Mouse (Mus musculus) stomach, embryonic 14.5 days (tissue): Measurements from ENCODE around the gene Nckipsd. TPM values are rescaled to one million over a fixed set of nuclear protein-coding genes. Genes with fewer than 3 reads are reported as not detected.

Source experiments
- ATAC-seq: fragments of 200-750 bp; cut with Nextera tagmentation; 2 replicates; pipeline ENCODE4 v1.8.0; 2017; ENCODE audit warnings: low read depth, moderate TSS enrichment; ENCODE audit not compliant: insufficient number of reproducible peaks, insufficient read depth, low FRiP score
- H3K27ac ChIP-seq: fragments of 300-500 bp; sonication (generic); 2 replicates; pipeline ENCODE4 v1.5.1; 2014; ENCODE audit warnings: mild to moderate bottlenecking, low read length, moderate library complexity, mixed read lengths
- H3K27me3 ChIP-seq: fragments of 300-500 bp; sonication (generic); 2 replicates; pipeline ENCODE4 v1.6.1; 2014; ENCODE audit warnings: low read length, control low read depth, mixed read lengths; ENCODE audit not compliant: control insufficient read depth, insufficient read depth
- H3K36me3 ChIP-seq: fragments of 300-500 bp; sonication (generic); 2 replicates; pipeline ENCODE4 v1.6.1; 2014; ENCODE audit warnings: mild to moderate bottlenecking, control low read depth, low read length, moderate library complexity, mixed read lengths; ENCODE audit not compliant: control insufficient read depth, insufficient read depth
- H3K4me1 ChIP-seq: fragments of 300-500 bp; sonication (generic); 2 replicates; pipeline ENCODE4 v1.6.1; 2014; ENCODE audit warnings: low read length, control low read depth, mixed read lengths; ENCODE audit not compliant: control insufficient read depth, insufficient read depth
- H3K4me2 ChIP-seq: fragments of 300-500 bp; sonication (generic); replicated peaks from 2 replicates; pipeline ENCODE4 v1.6.1; 2014; ENCODE audit warnings: low read depth, low read length, control low read depth
- H3K4me3 ChIP-seq: fragments of 300-500 bp; sonication (generic); 2 replicates; pipeline ENCODE4 v1.5.1; 2014; ENCODE audit warnings: low read depth, low read length, control low read depth
- H3K9ac ChIP-seq: fragments of 300-500 bp; sonication (generic); replicated peaks from 2 replicates; pipeline ENCODE4 v1.6.1; 2014; ENCODE audit warnings: low read depth, mild to moderate bottlenecking, control low read depth, low read length, moderate library complexity, mixed read lengths
- H3K9me3 ChIP-seq: fragments of 300-500 bp; sonication (generic); 2 replicates; pipeline ENCODE4 v1.6.1; 2016; ENCODE audit warnings: low read depth, low read length, control low read depth; ENCODE audit not compliant: control insufficient read depth
- WGBS: fragments of 180-500 bp; shearing (Covaris S2); extraction: QIAGEN DNeasy Blood & Tissue Kit; methylation state at CpG from one replicate; pipeline ENCODE4 v1.1.7; 2014; 5-methylcytosine and 5-hydroxymethylcytosine counted together
- polyA plus RNA-seq: library from polyadenylated mRNA; unstranded; fragments of >200 nt; fragmentation: Nextera tagmentation; extraction: Ambion mirVana; gene quantifications from 2 replicates; pipeline ENCODE4 v1.2.1, GENCODE M21; 2014

Nckipsd gene
- polyA plus RNA-seq, 1 experiment from 2014 or later: 15.3 TPM

DNA sequence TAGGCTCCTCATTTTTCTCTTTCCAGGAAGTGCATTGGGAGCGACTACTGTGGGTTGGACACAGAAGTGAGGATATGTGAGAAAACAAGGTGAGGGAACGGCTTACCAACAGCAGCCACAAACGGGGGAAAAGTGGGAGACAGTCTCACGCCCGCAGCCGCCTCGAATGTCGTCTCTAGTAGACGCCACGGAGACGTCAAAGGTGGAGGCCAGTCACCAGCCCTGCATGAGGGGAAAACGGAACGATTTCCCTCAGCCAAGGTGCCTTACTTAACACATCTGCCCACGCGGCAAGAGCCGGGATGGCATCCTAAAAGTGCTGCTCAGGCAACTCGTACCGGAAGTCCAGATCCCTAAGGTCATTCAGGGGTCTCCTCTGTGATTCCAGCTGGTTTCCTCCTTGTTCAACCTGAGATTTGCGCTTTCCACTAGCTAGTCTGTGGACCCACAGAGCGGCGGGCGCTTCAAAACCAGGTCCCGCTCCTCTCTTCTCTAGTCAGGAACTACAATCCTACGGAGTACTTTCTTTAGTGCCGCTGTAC, 16.0 kb downstream of the Nckipsd start:
- Histone ChIP-seq H3K27ac (no peak overlapping the region), H3K27me3 (peaks cover 52% of the 10 kb centered on the region), H3K9me3 (no peaks in the 10 kb centered on the region), H3K9ac (no peak overlapping the region), H3K4me3 (no peak overlapping the region), H3K4me1 (no peaks in the 10 kb centered on the region), H3K4me2 (no peak overlapping the region; the same call in 1 of the 2 replicates), H3K36me3 (no peaks in the 10 kb centered on the region)
- WGBS: 4% methylated on average over 25 of the region's 25 CpGs
- ATAC-seq: no peak

DNA sequence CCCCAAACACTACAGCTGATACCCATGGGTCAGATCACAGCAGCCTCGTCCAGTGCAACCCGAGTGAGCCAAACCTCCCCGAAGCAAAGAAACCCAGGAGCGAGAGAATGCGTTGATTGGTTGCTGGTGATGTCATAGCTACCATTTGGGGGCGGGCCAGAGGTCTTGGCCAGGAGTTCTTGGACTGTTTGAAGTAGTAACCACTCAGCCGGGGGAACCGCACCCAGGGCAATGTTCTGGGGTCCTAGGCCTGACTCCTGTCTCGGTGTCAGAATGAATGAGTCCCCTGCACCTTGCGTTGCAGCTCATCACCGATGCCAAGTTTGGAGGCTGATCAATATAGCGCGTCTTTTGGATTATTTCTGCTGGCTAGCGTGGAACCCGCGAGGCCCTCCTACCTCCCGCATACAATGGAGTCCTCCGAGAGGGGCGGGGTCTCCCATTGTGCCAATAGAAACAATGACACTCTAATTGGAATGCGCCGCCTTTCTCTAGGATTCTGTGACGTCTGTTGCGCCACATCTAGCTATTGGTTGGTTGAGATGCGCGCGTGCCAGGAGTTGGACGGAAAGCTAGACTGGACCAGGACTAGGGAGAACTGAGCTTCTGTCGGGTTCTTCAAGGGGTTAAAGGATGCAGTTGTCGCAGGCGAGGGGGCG, 16.7 kb downstream of the Nckipsd start:
- H3K4me1 ChIP-seq: no peaks in the 10 kb centered on the region
- no peak overlapping the region for H3K9ac ChIP-seq
- H3K4me3 ChIP-seq: no peak overlapping the region
- H3K9me3 ChIP-seq: no peaks in the 10 kb centered on the region
- no peaks in the 10 kb centered on the region for H3K36me3 ChIP-seq
- under 1% methylated on average over 31 of the region's 31 CpGs for whole genome bisulfite sequencing
- no peak overlapping the region for H3K27ac ChIP-seq
- no peak for ATAC-seq
- peaks cover 52% of the 10 kb centered on the region for H3K27me3 ChIP-seq
- no peak overlapping the region for H3K4me2 ChIP-seq

DNA sequence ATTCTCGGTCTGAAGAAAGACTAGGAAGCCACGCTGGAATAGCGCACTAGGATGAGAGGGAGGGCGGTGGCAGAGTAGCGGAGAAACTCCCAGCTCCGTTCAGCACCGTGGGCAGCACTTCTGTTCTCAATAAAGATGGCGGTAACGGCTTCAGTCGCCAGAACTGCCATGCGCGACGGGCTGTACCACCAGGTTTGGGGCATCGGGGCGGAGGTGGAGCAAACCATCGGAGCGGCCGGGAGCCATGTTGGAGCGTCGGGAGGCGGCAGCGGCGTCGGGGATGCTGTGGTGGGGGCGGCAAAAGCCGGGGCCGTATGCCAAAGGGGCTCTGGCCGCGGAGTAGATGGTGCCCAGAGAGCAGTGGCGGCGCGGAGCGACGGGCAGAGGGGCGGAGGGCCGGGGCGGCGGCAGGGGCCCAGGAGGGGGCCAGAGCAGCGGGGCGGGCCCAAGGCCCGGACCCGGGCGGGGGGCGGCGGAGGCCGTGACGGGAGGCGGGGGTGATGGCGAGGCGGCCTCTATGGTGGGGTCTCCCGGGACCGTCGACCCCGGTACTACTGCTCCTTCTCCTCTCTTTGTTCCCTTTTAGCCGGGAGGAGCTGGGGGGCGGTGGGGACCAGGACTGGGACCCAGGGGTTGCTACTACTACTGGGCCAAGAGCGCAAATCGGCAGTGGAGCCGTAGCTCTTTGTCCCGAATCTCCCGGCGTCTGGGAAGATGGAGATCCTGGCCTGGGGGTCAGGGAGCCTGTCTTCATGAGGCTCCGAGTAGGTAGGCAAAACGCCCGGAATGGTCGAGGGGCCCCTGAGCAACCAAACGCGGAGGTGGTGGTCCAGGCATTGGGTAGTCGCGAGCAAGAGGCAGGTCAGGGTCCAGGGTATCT, 17.9 kb downstream of the Nckipsd start, which contains the start of gene Celsr3:
Gene Celsr3 (plus strand): TSS at position 501 of the 880 bp plus-strand sequence.
- Histone ChIP-seq H3K9me3 (no peaks in the 10 kb centered on the region), H3K36me3 (no peaks in the 10 kb centered on the region), H3K27me3 (peaks cover 54% of the 10 kb centered on the region), H3K4me1 (no peaks in the 10 kb centered on the region), H3K9ac (no peak within 1 kb of the TSS), H3K4me3 (peak within 1 kb of the TSS; percentile 31), H3K27ac (no peak within 1 kb of the TSS), H3K4me2 (peak within 1 kb of the TSS; percentile 69)
- peak; percentile 43; the same call in 1 of the 2 replicates for ATAC-seq
- 3% methylated on average over 62 of the region's 70 CpGs for WGBS

DNA sequence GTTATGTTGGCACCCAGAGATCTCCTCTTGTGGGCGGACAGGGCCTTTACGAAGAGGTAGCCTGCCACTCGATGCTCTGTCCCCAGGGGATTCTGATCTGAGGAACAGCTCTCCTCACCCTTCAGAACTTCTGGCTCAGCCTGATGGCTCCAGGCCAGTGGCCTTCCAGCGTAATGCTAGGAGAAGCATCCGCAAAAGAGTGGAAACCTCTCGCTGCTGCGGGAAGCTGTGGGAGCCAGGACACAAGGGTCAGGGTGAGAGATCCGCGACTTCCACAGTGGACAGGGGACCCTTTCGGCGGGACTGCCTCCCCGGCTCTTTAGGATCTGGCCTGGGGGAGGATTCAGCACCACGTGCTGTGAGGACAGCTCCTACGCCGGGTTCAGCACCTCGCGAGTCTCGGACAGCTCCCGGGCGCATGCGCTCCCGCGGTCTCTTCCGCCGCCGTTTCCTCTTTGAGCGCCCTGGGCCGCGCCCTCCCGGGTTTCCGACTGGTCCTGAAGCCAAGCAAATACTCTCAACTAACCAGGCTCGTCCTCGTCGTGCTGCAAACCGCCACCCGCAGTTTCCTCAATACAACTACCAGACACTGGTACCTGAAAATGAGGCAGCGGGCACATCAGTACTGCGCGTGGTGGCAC, 18.7 kb downstream of the Nckipsd start:
- 2% methylated on average over 39 of the region's 39 CpGs for WGBS
- Histone ChIP-seq H3K27me3 (peaks cover 60% of the 10 kb centered on the region), H3K36me3 (no peaks in the 10 kb centered on the region), H3K9me3 (no peaks in the 10 kb centered on the region), H3K9ac (no peak overlapping the region), H3K4me1 (peaks cover 4% of the 10 kb centered on the region; the same call in 1 of the 2 replicates), H3K4me2 (peak overlapping the region; percentile 69), H3K4me3 (peak overlapping the region; percentile 31), H3K27ac (no peak overlapping the region)
- ATAC-seq: peak; percentile 54

DNA sequence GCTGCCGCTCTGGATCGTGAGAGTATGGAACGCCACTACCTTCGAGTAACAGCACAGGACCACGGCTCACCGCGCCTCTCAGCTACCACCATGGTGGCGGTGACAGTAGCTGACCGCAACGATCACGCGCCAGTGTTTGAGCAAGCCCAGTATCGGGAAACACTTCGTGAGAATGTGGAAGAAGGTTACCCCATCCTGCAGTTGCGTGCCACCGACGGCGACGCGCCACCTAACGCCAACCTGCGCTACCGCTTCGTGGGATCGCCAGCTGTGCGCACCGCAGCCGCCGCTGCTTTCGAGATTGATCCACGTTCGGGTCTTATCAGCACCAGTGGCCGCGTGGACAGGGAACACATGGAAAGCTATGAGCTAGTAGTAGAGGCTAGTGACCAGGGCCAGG, 19.3 kb downstream of the Nckipsd start:
- H3K27ac ChIP-seq: no peak overlapping the region
- peak overlapping the region; percentile 31 for H3K4me3 ChIP-seq
- H3K9ac ChIP-seq: no peak overlapping the region
- peak overlapping the region; percentile 69 for H3K4me2 ChIP-seq
- peaks cover 60% of the 10 kb centered on the region for H3K27me3 ChIP-seq
- no peaks in the 10 kb centered on the region for H3K9me3 ChIP-seq
- H3K36me3 ChIP-seq: no peaks in the 10 kb centered on the region
- H3K4me1 ChIP-seq: peaks cover 7% of the 10 kb centered on the region; the same call in 1 of the 2 replicates
- ATAC-seq: no peak
- 10% methylated on average over 34 of the region's 34 CpGs for WGBS

DNA sequence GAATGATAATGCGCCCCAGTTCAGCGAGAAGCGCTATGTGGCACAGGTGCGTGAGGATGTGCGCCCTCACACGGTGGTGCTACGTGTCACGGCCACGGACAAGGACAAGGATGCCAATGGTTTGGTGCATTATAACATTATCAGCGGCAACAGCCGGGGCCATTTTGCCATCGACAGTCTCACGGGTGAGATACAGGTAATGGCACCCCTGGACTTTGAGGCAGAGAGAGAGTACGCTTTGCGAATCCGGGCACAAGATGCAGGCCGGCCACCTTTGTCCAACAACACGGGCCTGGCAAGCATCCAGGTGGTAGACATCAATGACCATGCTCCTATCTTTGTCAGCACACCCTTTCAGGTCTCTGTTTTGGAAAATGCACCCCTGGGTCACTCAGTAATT, 19.7 kb downstream of the Nckipsd start:
- no peak overlapping the region for H3K4me3 ChIP-seq
- H3K27ac ChIP-seq: no peak overlapping the region
- 63% methylated on average over 18 of the region's 18 CpGs for WGBS

DNA sequence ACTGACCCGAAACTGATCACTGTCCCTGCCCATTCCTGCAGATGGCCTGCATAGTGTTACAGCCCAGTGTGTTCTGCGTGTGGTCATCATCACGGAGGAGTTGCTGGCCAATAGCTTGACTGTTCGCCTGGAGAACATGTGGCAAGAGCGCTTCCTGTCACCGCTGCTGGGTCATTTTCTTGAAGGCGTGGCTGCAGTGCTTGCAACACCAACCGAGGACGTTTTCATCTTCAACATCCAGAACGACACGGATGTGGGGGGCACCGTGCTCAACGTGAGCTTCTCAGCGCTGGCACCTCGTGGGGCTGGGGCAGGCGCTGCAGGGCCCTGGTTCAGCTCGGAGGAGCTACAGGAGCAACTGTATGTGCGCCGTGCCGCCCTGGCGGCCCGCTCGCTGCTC, 23.5 kb downstream of the Nckipsd start:
- H3K4me1 ChIP-seq: peaks cover 9% of the 10 kb centered on the region; the same call in 1 of the 2 replicates
- ATAC-seq: no peak
- H3K9ac ChIP-seq: 0 out of 2 replicates have a peak overlapping the region, but pooled peaks have one; percentile 15
- H3K4me2 ChIP-seq: peak overlapping the region; percentile 87
- peak overlapping the region; percentile 33 for H3K4me3 ChIP-seq
- no peak overlapping the region for H3K27ac ChIP-seq
- H3K36me3 ChIP-seq: no peaks in the 10 kb centered on the region
- 5% methylated on average over 23 of the region's 23 CpGs for WGBS
- H3K27me3 ChIP-seq: peaks cover 31% of the 10 kb centered on the region
- H3K9me3 ChIP-seq: no peaks in the 10 kb centered on the region

More for the DNA sequence above, 19.7 kb downstream of the Nckipsd start:
- no peak for ATAC-seq
- Histone ChIP-seq H3K4me1 (peaks cover 9% of the 10 kb centered on the region; the same call in 1 of the 2 replicates), H3K36me3 (no peaks in the 10 kb centered on the region), H3K9ac (no peak overlapping the region), H3K27me3 (peaks cover 60% of the 10 kb centered on the region), H3K4me2 (peak overlapping the region; percentile 69; the same call in 1 of the 2 replicates), H3K9me3 (no peaks in the 10 kb centered on the region)
